Mouse (Mus musculus) megakaryocyte, embryonic 14.5 days (primary cell): ENCODE data around the gene Gm9747.

ENCODE experiments used
- FLI1 ChIP-seq: IDR thresholded peaks from 2 replicates; pipeline ENCODE4 v1.6.1; 2012; ENCODE audit warnings: low read length, inconsistent platforms, mixed read lengths
- GATA1 ChIP-seq: IDR thresholded peaks from 3 replicates; pipeline ENCODE4 v1.6.1; 2012; ENCODE audit warnings: mixed read lengths, low read length, inconsistent platforms, borderline replicate concordance

DNA sequence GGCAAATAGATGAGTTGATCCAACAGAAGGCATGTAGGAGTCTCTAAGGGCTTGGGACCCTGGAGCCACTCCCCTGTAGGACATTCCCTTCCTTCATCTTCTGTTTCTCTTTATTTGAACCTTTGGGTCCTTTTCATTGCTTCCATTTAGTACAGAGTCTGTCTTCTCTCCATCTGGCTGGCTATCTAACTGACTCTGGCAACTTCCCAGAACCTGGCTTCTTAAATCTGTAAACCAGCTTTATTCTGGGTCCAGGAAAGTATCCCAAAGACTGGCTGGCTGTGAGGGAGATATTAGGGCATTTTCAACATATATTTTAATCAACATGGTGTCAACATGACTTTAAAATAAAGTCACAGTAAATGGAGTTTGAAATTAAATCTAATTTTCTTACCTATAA, 4.1 kb upstream of the Gm9747 start:
- TF ChIP-seq GATA1 (no peak), FLI1 (no peak)
